Mouse (Mus musculus) ES-Bruce4 (cell line): ENCODE measurements around the gene 1700014D04Rik.

Source experiments
- CTCF ChIP-seq: IDR thresholded peaks from one replicate; pipeline ENCODE4 v1.8.1; 2011; ENCODE audit warnings: low read depth, low read length
- EP300 ChIP-seq: IDR thresholded peaks from 2 replicates; pipeline ENCODE4 v1.6.1; 2011; ENCODE audit warnings: low read depth, low read length; ENCODE audit not compliant: insufficient read depth
- POLR2A ChIP-seq: IDR thresholded peaks from one replicate; pipeline ENCODE4 v1.8.1; 2011; ENCODE audit warnings: low read length; ENCODE audit not compliant: insufficient read depth

DNA sequence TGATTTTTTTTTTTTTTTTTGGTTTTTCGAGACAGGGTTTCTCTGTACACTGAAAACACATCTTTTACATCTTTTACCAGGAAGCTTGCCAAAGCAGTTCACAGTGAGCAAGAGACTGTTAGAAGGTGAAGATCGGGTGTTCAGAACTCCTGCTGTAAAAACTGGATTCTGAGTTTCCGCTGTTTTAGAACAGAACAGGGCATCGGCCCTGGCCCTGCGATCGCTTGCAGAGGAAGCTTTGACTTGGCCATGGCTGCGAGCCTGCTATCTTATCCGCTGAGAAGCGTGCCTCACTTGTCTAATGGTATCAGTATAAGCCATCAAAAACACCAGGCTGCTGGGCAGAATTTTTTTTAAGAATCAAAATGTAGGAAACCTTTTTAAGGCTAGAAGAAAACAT, 24.3 kb upstream of the 1700014D04Rik start:
- TF ChIP-seq EP300 (no peak), CTCF (no peak), POLR2A (no peak)
